In genomic region chr19:5797381-5798111, GRCm38 (mm10) we compare ENCODE assay signal across 8 mouse cellular contexts. TPM values are rescaled to one million over a fixed set of nuclear protein-coding genes. Genes with fewer than 3 reads are reported as not detected.
DNase-seq lines count a peak whose midpoint lies in the region; ATAC-seq and TF ChIP-seq lines count a peak whose summit lies in the region.

No protein-coding gene starts in this region.

- no peak for ATAC-seq in intestine, embryonic 14.5 days (replicated peaks; ENCODE audit: low FRiP score, low TSS enrichment, low read depth)

- no peaks in the 10 kb centered on the region for H3K27me3 ChIP-seq in embryonic facial prominence, embryonic 10.5 days (replicated peaks; ENCODE audit: low read depth, poor library complexity, severe bottlenecking)
- no peaks in the 10 kb centered on the region for H3K27me3 ChIP-seq in intestine, embryonic 14.5 days (replicated peaks; ENCODE audit: control insufficient read depth, insufficient read depth, low read length)
- no peaks in the 10 kb centered on the region for H3K27me3 ChIP-seq in myocyte (ENCODE audit: control insufficient read depth, insufficient read depth, insufficient read length)

- peaks cover 64% of the 10 kb centered on the region for H3K36me3 ChIP-seq in embryonic facial prominence, embryonic 10.5 days (replicated peaks)
- peaks cover 45% of the 10 kb centered on the region for H3K36me3 ChIP-seq in intestine, embryonic 14.5 days (ENCODE audit: control insufficient read depth, insufficient read depth, low read length)
- H3K36me3 ChIP-seq in myocyte (ENCODE audit: control insufficient read depth, insufficient read depth): peaks cover 52% of the 10 kb centered on the region

- peak; percentile 27 for TF ChIP-seq POLR2A in myocyte (IDR thresholded peaks at IDR 0.05; ENCODE audit: insufficient read length, low read depth)

- peak overlapping the region; percentile 69 for H3K4me3 ChIP-seq in embryonic facial prominence, embryonic 10.5 days
- peak overlapping the region; percentile 90 for H3K4me3 ChIP-seq in intestine, embryonic 14.5 days (ENCODE audit: low read depth, low read length)
- H3K4me3 ChIP-seq in myocyte: peak overlapping the region; percentile 100

- no peak overlapping the region; the same call in 1 of the 2 replicates for H3K27ac ChIP-seq in embryonic facial prominence, embryonic 10.5 days (replicated peaks)
- no peak overlapping the region for H3K27ac ChIP-seq in intestine, embryonic 14.5 days (ENCODE audit: low read depth)

- 50% methylated on average over 7 of the region's 7 CpGs for WGBS in embryonic facial prominence, embryonic 10.5 days
- WGBS in intestine, embryonic 14.5 days: 11% methylated on average over 7 of the region's 7 CpGs

- H3K79me2 ChIP-seq in myocyte (ENCODE audit: control insufficient read depth, insufficient read depth): peaks cover 75% of the 10 kb centered on the region

- no peak overlapping the region for H3ac ChIP-seq in myocyte (ENCODE audit: control insufficient read depth, insufficient read length)

- H3K9ac ChIP-seq in intestine, embryonic 14.5 days (ENCODE audit: low read length): peak overlapping the region; percentile 96

- peaks cover 36% of the 10 kb centered on the region for H3K4me1 ChIP-seq in embryonic facial prominence, embryonic 10.5 days
- H3K4me1 ChIP-seq in intestine, embryonic 14.5 days (replicated peaks; ENCODE audit: control insufficient read depth, insufficient read depth, low read length): peaks cover 20% of the 10 kb centered on the region

- H3K4me2 ChIP-seq in intestine, embryonic 14.5 days (ENCODE audit: low read length): peak overlapping the region; percentile 99
- peak overlapping the region; percentile 96 for H3K4me2 ChIP-seq in myocyte (ENCODE audit: low read depth)

- H3K9me3 ChIP-seq in embryonic facial prominence, embryonic 10.5 days: no peaks in the 10 kb centered on the region
- H3K9me3 ChIP-seq in intestine, embryonic 14.5 days (ENCODE audit: control insufficient read depth, low read length): no peaks in the 10 kb centered on the region

- peak; percentile 20 for DNase-seq in cerebellum, adult 9-11 months
- DNase-seq in cerebellum, postnatal 14 days: no peak
- DNase-seq in 416B (ENCODE audit: low read depth): peak; percentile 60
- DNase-seq in embryonic facial prominence, embryonic 10.5 days (ENCODE audit: low spot score): no peak
- peak; percentile 73 for DNase-seq in intestine, embryonic 14.5 days (ENCODE audit: low spot score)
- no peak for DNase-seq in ovary, postnatal 36 days (ENCODE audit: low spot score)
- DNase-seq in left cerebral cortex, adult 18-20 months (ENCODE audit: low spot score in 2 of 2): no peak

TF ChIP-seq in myocyte, 11 proteins besides CTCF, POLR2A, EP300 and RAD21:
- TF ChIP-seq POLR2AphosphoS2 (IDR thresholded peaks at IDR 0.05; ENCODE audit: insufficient read length, low read depth): peak; percentile 83
- TF ChIP-seq USF1 (IDR thresholded peaks at IDR 0.05; ENCODE audit: low read depth): no peak

RNA-seq across cellular contexts. Expression of gene Scyl1, which starts 26.3 kb away (rescaled TPM):
- 72.0 and 74.9 TPM in 2 replicates for polyA plus RNA-seq in embryonic facial prominence, embryonic 10.5 days (2016; fragmentation: Nextera tagmentation; extraction: Ambion mirVana)
- polyA plus RNA-seq in intestine, embryonic 14.5 days (2014; fragmentation: Nextera tagmentation; extraction: Ambion mirVana): 68.8 and 69.2 TPM in 2 replicates
- polyA plus RNA-seq in myocyte (2012; fragmentation: generic; extraction: Trizol): 73.5 TPM
- total RNA-seq in left cerebral cortex, adult 18-20 months (2021): 10 to 100 TPM; 90.8 to 93.4 TPM

RNA-seq across cellular contexts. Expression of gene Ltbp3, which starts 56.8 kb away (rescaled TPM):
- polyA plus RNA-seq in embryonic facial prominence, embryonic 10.5 days (2016; fragmentation: Nextera tagmentation; extraction: Ambion mirVana): 3.4 and 3.5 TPM in 2 replicates
- polyA plus RNA-seq in intestine, embryonic 14.5 days (2014; fragmentation: Nextera tagmentation; extraction: Ambion mirVana): 30.1 and 36.0 TPM in 2 replicates
- 100 TPM for polyA plus RNA-seq in myocyte (2012; fragmentation: generic; extraction: Trizol)
- 10 to 100 TPM; 37.2 to 41.8 TPM for total RNA-seq in left cerebral cortex, adult 18-20 months (2021)

Comparison
In these comparisons a context has a peak if more than half of its experiments do, and no peak if none do; other contexts are left out.
1. DNase-seq: peak in cerebellum, adult 9-11 months (single experiment), 416B (single experiment) and intestine, embryonic 14.5 days (single experiment); none in cerebellum, postnatal 14 days (0 of 2), embryonic facial prominence, embryonic 10.5 days (single experiment), ovary, postnatal 36 days (single experiment) and left cerebral cortex, adult 18-20 months (0 of 2).
2. Peak in every context shown above with its lines, with median percentiles within 50 percentile points of each other: H3K4me3 ChIP-seq.